Mouse (Mus musculus): ENCODE results near the gene Cryl1. TPM values are rescaled to one million over a fixed set of nuclear protein-coding genes. Genes with fewer than 3 reads are reported as not detected.

Gene Cryl1
- polyA plus RNA-seq, 1 experiment from 2014 or later, result 17.6 TPM

GRCm38 (mm10) chr14:57407039-57407987, 9.0 kb upstream of the Cryl1 start:
- no peak overlapping the region for H3K27ac ChIP-seq (ENCODE audit: low read depth, low read length)
- peak; percentile 90 for ATAC-seq (ENCODE audit: low FRiP score, low TSS enrichment)
- no peak overlapping the region for H3K9ac ChIP-seq (ENCODE audit: low read depth, low read length)
- H3K27me3 ChIP-seq (ENCODE audit: control insufficient read depth, insufficient read depth, low read length), result no peaks in the 10 kb centered on the region
- H3K36me3 ChIP-seq (ENCODE audit: control insufficient read depth, insufficient read depth, low read length), result no peaks in the 10 kb centered on the region
- H3K4me2 ChIP-seq (replicated peaks; ENCODE audit: low read depth, low read length), result peak overlapping the region; percentile 25
- 0 out of 2 replicates have a peak, but pooled peaks cover 5% of the 10 kb centered on the region for H3K4me1 ChIP-seq (ENCODE audit: control insufficient read depth, insufficient read depth, low read length)
- H3K4me3 ChIP-seq (ENCODE audit: low read length), result peak overlapping the region; percentile 12; the same call in 1 of the 2 replicates
- WGBS, result 6% methylated on average over 12 of the region's 12 CpGs
- no peaks in the 10 kb centered on the region for H3K9me3 ChIP-seq (ENCODE audit: control insufficient read depth, low read length)

GRCm38 (mm10) chr14:57402815-57403214, 4.5 kb upstream of the Cryl1 start:
- Histone ChIP-seq H3K4me2 (replicated peaks; ENCODE audit: low read depth, low read length) (no peak overlapping the region), H3K27ac (ENCODE audit: low read depth, low read length) (no peak overlapping the region), H3K36me3 (ENCODE audit: control insufficient read depth, insufficient read depth, low read length) (no peaks in the 10 kb centered on the region), H3K4me1 (ENCODE audit: control insufficient read depth, insufficient read depth, low read length) (0 out of 2 replicates have a peak, but pooled peaks cover 5% of the 10 kb centered on the region), H3K4me3 (ENCODE audit: low read length) (no peak overlapping the region), H3K9ac (ENCODE audit: low read depth, low read length) (no peak overlapping the region), H3K27me3 (ENCODE audit: control insufficient read depth, insufficient read depth, low read length) (no peaks in the 10 kb centered on the region), H3K9me3 (ENCODE audit: control insufficient read depth, low read length) (no peaks in the 10 kb centered on the region)
- ATAC-seq (ENCODE audit: low FRiP score, low TSS enrichment), result no peak

GRCm38 (mm10) chr14:57398813-57399427, 591 bp upstream of the Cryl1 start:
- Histone ChIP-seq H3K27ac (ENCODE audit: low read depth, low read length) (peak overlapping the region; percentile 34; the same call in 1 of the 2 replicates), H3K4me1 (ENCODE audit: control insufficient read depth, insufficient read depth, low read length) (no peaks in the 10 kb centered on the region), H3K9me3 (ENCODE audit: control insufficient read depth, low read length) (no peaks in the 10 kb centered on the region), H3K27me3 (ENCODE audit: control insufficient read depth, insufficient read depth, low read length) (no peaks in the 10 kb centered on the region), H3K9ac (ENCODE audit: low read depth, low read length) (peak overlapping the region; percentile 74; the same call in 1 of the 2 replicates), H3K36me3 (ENCODE audit: control insufficient read depth, insufficient read depth, low read length) (no peaks in the 10 kb centered on the region), H3K4me3 (ENCODE audit: low read length) (peak overlapping the region; percentile 63), H3K4me2 (replicated peaks; ENCODE audit: low read depth, low read length) (peak overlapping the region; percentile 89)
- 9% methylated on average over 13 of the region's 13 CpGs for WGBS
- ATAC-seq (ENCODE audit: low FRiP score, low TSS enrichment), result peak; percentile 36

- no peaks in the 10 kb centered on the region for H3K4me1 ChIP-seq (ENCODE audit: control insufficient read depth, insufficient read depth, low read length)
- H3K4me3 ChIP-seq (ENCODE audit: low read length), result no peak overlapping the region
- H3K27ac ChIP-seq (ENCODE audit: low read depth, low read length), result no peak overlapping the region
- 88% methylated on average over 5 of the region's 5 CpGs for WGBS
- H3K9me3 ChIP-seq (ENCODE audit: control insufficient read depth, low read length), result no peaks in the 10 kb centered on the region
- H3K27me3 ChIP-seq (ENCODE audit: control insufficient read depth, insufficient read depth, low read length), result no peaks in the 10 kb centered on the region
- no peak overlapping the region for H3K4me2 ChIP-seq (replicated peaks; ENCODE audit: low read depth, low read length)
- no peak for ATAC-seq (ENCODE audit: low FRiP score, low TSS enrichment)
- no peaks in the 10 kb centered on the region for H3K36me3 ChIP-seq (ENCODE audit: control insufficient read depth, insufficient read depth, low read length)
- no peak overlapping the region for H3K9ac ChIP-seq (ENCODE audit: low read depth, low read length)
Measured at GRCm38 (mm10) chr14:57397221-57397620, 1.1 kb downstream of the Cryl1 start.

GRCm38 (mm10) chr14:57395470-57395869, 2.9 kb downstream of the Cryl1 start:
- no peak overlapping the region for H3K9ac ChIP-seq (ENCODE audit: low read depth, low read length)
- no peaks in the 10 kb centered on the region for H3K9me3 ChIP-seq (ENCODE audit: control insufficient read depth, low read length)
- no peak overlapping the region for H3K4me3 ChIP-seq (ENCODE audit: low read length)
- no peaks in the 10 kb centered on the region for H3K4me1 ChIP-seq (ENCODE audit: control insufficient read depth, insufficient read depth, low read length)
- no peak overlapping the region for H3K27ac ChIP-seq (ENCODE audit: low read depth, low read length)
- no peaks in the 10 kb centered on the region for H3K36me3 ChIP-seq (ENCODE audit: control insufficient read depth, insufficient read depth, low read length)
- no peak for ATAC-seq (ENCODE audit: low FRiP score, low TSS enrichment)
- H3K4me2 ChIP-seq (replicated peaks; ENCODE audit: low read depth, low read length), result no peak overlapping the region
- 63% methylated on average over 2 of the region's 2 CpGs for WGBS
- H3K27me3 ChIP-seq (ENCODE audit: control insufficient read depth, insufficient read depth, low read length), result no peaks in the 10 kb centered on the region

GRCm38 (mm10) chr14:57392278-57392677, 6.1 kb downstream of the Cryl1 start:
- Histone ChIP-seq H3K4me1 (ENCODE audit: control insufficient read depth, insufficient read depth, low read length) (no peaks in the 10 kb centered on the region), H3K9ac (ENCODE audit: low read depth, low read length) (no peak overlapping the region), H3K9me3 (ENCODE audit: control insufficient read depth, low read length) (no peaks in the 10 kb centered on the region), H3K4me2 (replicated peaks; ENCODE audit: low read depth, low read length) (no peak overlapping the region), H3K4me3 (ENCODE audit: low read length) (no peak overlapping the region), H3K27me3 (ENCODE audit: control insufficient read depth, insufficient read depth, low read length) (no peaks in the 10 kb centered on the region), H3K27ac (ENCODE audit: low read depth, low read length) (no peak overlapping the region), H3K36me3 (ENCODE audit: control insufficient read depth, insufficient read depth, low read length) (no peaks in the 10 kb centered on the region)
- ATAC-seq (ENCODE audit: low FRiP score, low TSS enrichment), result no peak
- WGBS, result 73% methylated on average over 5 of the region's 5 CpGs

- H3K4me1 ChIP-seq (ENCODE audit: control insufficient read depth, insufficient read depth, low read length), result no peaks in the 10 kb centered on the region
- H3K9me3 ChIP-seq (ENCODE audit: control insufficient read depth, low read length), result no peaks in the 10 kb centered on the region
- H3K36me3 ChIP-seq (ENCODE audit: control insufficient read depth, insufficient read depth, low read length), result no peaks in the 10 kb centered on the region
- H3K4me2 ChIP-seq (replicated peaks; ENCODE audit: low read depth, low read length), result no peak overlapping the region
- no peak overlapping the region for H3K4me3 ChIP-seq (ENCODE audit: low read length)
- no peak overlapping the region for H3K27ac ChIP-seq (ENCODE audit: low read depth, low read length)
- ATAC-seq (ENCODE audit: low FRiP score, low TSS enrichment), result no peak
- no peak overlapping the region for H3K9ac ChIP-seq (ENCODE audit: low read depth, low read length)
- no peaks in the 10 kb centered on the region for H3K27me3 ChIP-seq (ENCODE audit: control insufficient read depth, insufficient read depth, low read length)
- 83% methylated on average over 4 of the region's 4 CpGs for WGBS
Measured at GRCm38 (mm10) chr14:57391621-57392020, 6.7 kb downstream of the Cryl1 start.

GRCm38 (mm10) chr14:57386758-57387561, 11.4 kb downstream of the Cryl1 start:
- Histone ChIP-seq H3K27me3 (ENCODE audit: control insufficient read depth, insufficient read depth, low read length) (no peaks in the 10 kb centered on the region), H3K9ac (ENCODE audit: low read depth, low read length) (no peak overlapping the region), H3K4me1 (ENCODE audit: control insufficient read depth, insufficient read depth, low read length) (no peaks in the 10 kb centered on the region), H3K36me3 (ENCODE audit: control insufficient read depth, insufficient read depth, low read length) (no peaks in the 10 kb centered on the region), H3K4me2 (replicated peaks; ENCODE audit: low read depth, low read length) (no peak overlapping the region; the same call in 1 of the 2 replicates), H3K9me3 (ENCODE audit: control insufficient read depth, low read length) (no peaks in the 10 kb centered on the region), H3K27ac (ENCODE audit: low read depth, low read length) (no peak overlapping the region), H3K4me3 (ENCODE audit: low read length) (no peak overlapping the region)
- WGBS, result 44% methylated on average over 14 of the region's 14 CpGs
- 0 out of 2 replicates have a peak, but pooled peaks have one; percentile 20 for ATAC-seq (ENCODE audit: low FRiP score, low TSS enrichment)
